Mouse (Mus musculus) ES-Bruce4 (cell line): ENCODE data around the gene Pacsin1. TPM values are rescaled to one million over a fixed set of nuclear protein-coding genes. Genes with fewer than 3 reads are reported as not detected.
"Not testable (repeated sequence)": the region's sequence is repeated elsewhere in the genome, so short reads cannot be mapped to it uniquely, and the experiment has no call there.

ENCODE experiments used
- H3K27ac ChIP-seq: 2 replicates; pipeline ENCODE4 v1.5.1; 2012; ENCODE audit warnings: low read length, inconsistent platforms; ENCODE audit not compliant: insufficient read depth
- H3K27me3 ChIP-seq: 2 replicates; pipeline ENCODE4 v1.6.1; 2012; ENCODE audit warnings: mild to moderate bottlenecking, low read length, inconsistent platforms; ENCODE audit not compliant: control insufficient read depth, poor library complexity, insufficient read depth, severe bottlenecking
- H3K36me3 ChIP-seq: 2 replicates; pipeline ENCODE4 v1.6.1; 2012; ENCODE audit warnings: inconsistent platforms, mild to moderate bottlenecking, low read length, moderate library complexity; ENCODE audit not compliant: control insufficient read depth, poor library complexity, insufficient read depth, severe bottlenecking
- H3K4me1 ChIP-seq: one replicate; pipeline ENCODE4 v1.8.1; 2011; ENCODE audit warnings: low read length; ENCODE audit not compliant: control insufficient read depth, insufficient read depth
- H3K4me3 ChIP-seq: 2 replicates; pipeline ENCODE4 v1.5.1; 2011; ENCODE audit warnings: low read depth, mild to moderate bottlenecking, low read length
- H3K9ac ChIP-seq: 2 replicates; pipeline ENCODE4 v1.6.1; 2012; ENCODE audit warnings: low read depth, mild to moderate bottlenecking, inconsistent platforms; ENCODE audit not compliant: poor library complexity, severe bottlenecking
- H3K9me3 ChIP-seq: replicated peaks from 2 replicates; pipeline ENCODE4 v1.6.1; 2012; ENCODE audit warnings: mild to moderate bottlenecking, low read length, inconsistent platforms; ENCODE audit not compliant: control insufficient read depth, poor library complexity, insufficient read depth, severe bottlenecking
- CTCF ChIP-seq: IDR thresholded peaks from one replicate; pipeline ENCODE4 v1.8.1; 2011; ENCODE audit warnings: low read depth, low read length
- EP300 ChIP-seq: IDR thresholded peaks from 2 replicates; pipeline ENCODE4 v1.6.1; 2011; ENCODE audit warnings: low read depth, low read length; ENCODE audit not compliant: insufficient read depth
- POLR2A ChIP-seq: IDR thresholded peaks from one replicate; pipeline ENCODE4 v1.8.1; 2011; ENCODE audit warnings: low read length; ENCODE audit not compliant: insufficient read depth
- polyA plus RNA-seq: library from polyadenylated mRNA; stranded (reverse); fragments of >200 nt; gene quantifications from 2 replicates; pipeline ENCODE4 v1.2.4, GENCODE M21; 2011; ENCODE audit warnings: low read depth; ENCODE audit not compliant: missing spikeins, insufficient read depth, insufficient read length

Gene Pacsin1
- polyA plus RNA-seq, 1 experiment, result 16.8 TPM

GRCm38 (mm10) chr17:27629249-27630020 lies 25.9 kb upstream of the Pacsin1 start:
- H3K9ac ChIP-seq, result no peak overlapping the region
- peak overlapping the region; percentile 20 for H3K27ac ChIP-seq
- no peaks in the 10 kb centered on the region for H3K9me3 ChIP-seq
- peaks cover 46% of the 10 kb centered on the region for H3K36me3 ChIP-seq
- no peaks in the 10 kb centered on the region for H3K4me1 ChIP-seq
- H3K27me3 ChIP-seq, result no peaks in the 10 kb centered on the region
- peak; percentile 88 for TF ChIP-seq CTCF
- TF ChIP-seq POLR2A, result no peak
- no peak for TF ChIP-seq EP300
- no peak overlapping the region for H3K4me3 ChIP-seq

GRCm38 (mm10) chr17:27634871-27635574 lies 20.3 kb upstream of the Pacsin1 start, which contains the start of gene RPS10-NUDT3:
RPS10-NUDT3 (minus strand) TSS chr17:27635222.
- peak within 1 kb of the TSS; percentile 20 for H3K27ac ChIP-seq
- H3K9ac ChIP-seq, result peak within 1 kb of the TSS; percentile 92
- H3K27me3 ChIP-seq, result no peaks in the 10 kb centered on the region
- H3K36me3 ChIP-seq, result peaks cover 48% of the 10 kb centered on the region
- peaks cover 5% of the 10 kb centered on the region for H3K4me1 ChIP-seq
- peak; percentile 58 for TF ChIP-seq POLR2A
- TF ChIP-seq CTCF, result no peak
- TF ChIP-seq EP300, result peak; percentile 5; the same call in 1 of the 2 replicates
- peak within 1 kb of the TSS; percentile 93 for H3K4me3 ChIP-seq
- no peaks in the 10 kb centered on the region for H3K9me3 ChIP-seq

GRCm38 (mm10) chr17:27635575-27635903 lies 19.8 kb upstream of the Pacsin1 start:
- Histone ChIP-seq H3K27ac (peak overlapping the region; percentile 17; the same call in 1 of the 2 replicates), H3K36me3 (peaks cover 43% of the 10 kb centered on the region), H3K9ac (peak overlapping the region; percentile 34), H3K4me3 (peak overlapping the region; percentile 59)
- not testable (repeated sequence) for H3K4me1 ChIP-seq, H3K9me3 ChIP-seq, H3K27me3 ChIP-seq

- peak within 1 kb of the TSS; percentile 59 for H3K4me3 ChIP-seq
- H3K4me1 ChIP-seq, result peaks cover 5% of the 10 kb centered on the region
- peak within 1 kb of the TSS; percentile 34 for H3K9ac ChIP-seq
- TF ChIP-seq CTCF (no peak), EP300 (no peak), POLR2A (no peak)
- H3K27me3 ChIP-seq, result no peaks in the 10 kb centered on the region
- peak within 1 kb of the TSS; percentile 63 for H3K27ac ChIP-seq
- H3K36me3 ChIP-seq, result peaks cover 35% of the 10 kb centered on the region
- no peaks in the 10 kb centered on the region for H3K9me3 ChIP-seq
These were observed 18.9 kb upstream of the Pacsin1 start, which contains the start of gene Rps10 for GRCm38 (mm10) chr17:27636132-27637020. Rps10 (minus strand) TSS chr17:27636669.

GRCm38 (mm10) chr17:27637333-27637732 lies 18.0 kb upstream of the Pacsin1 start:
- Histone ChIP-seq H3K9ac (no peak overlapping the region), H3K4me3 (no peak overlapping the region), H3K27me3 (no peaks in the 10 kb centered on the region)

More at GRCm38 (mm10) chr17:27637333-27637732, 18.0 kb upstream of the Pacsin1 start:
- Histone ChIP-seq H3K4me1 (peaks cover 5% of the 10 kb centered on the region), H3K36me3 (peaks cover 25% of the 10 kb centered on the region), H3K27ac (no peak overlapping the region), H3K9me3 (no peaks in the 10 kb centered on the region)
- no peak for TF ChIP-seq EP300
- no peak for TF ChIP-seq POLR2A
- no peak for TF ChIP-seq CTCF
